Comparison of ENCODE assay signal across 13 mouse cellular contexts in genomic region chr5:114699015-114699414, GRCm38 (mm10). TPM values are rescaled to one million over a fixed set of nuclear protein-coding genes. Genes with fewer than 3 reads are reported as not detected.
A peak's percentile ranks its signal among the peaks of the same experiment; 100 is the strongest.
DNase-seq lines count a peak whose midpoint lies in the region; ATAC-seq and TF ChIP-seq lines count a peak whose summit lies in the region.
"Had no signal": no experiment of that assay in that cellular context is flagged by ENCODE, and none has a peak within 500 bp of the region (broad histone marks: within the 10 kb centered on the region; RNA-seq: fewer than 3 reads in every experiment).

No protein-coding gene starts in this region.

- no peak overlapping the region for H3K4me3 ChIP-seq in bone marrow, adult 2 months (replicated peaks; ENCODE audit: control insufficient read depth, low read depth, low read length)
- H3K4me3 ChIP-seq in midbrain, embryonic 11.5 days (ENCODE audit: low read depth, low read length) = no peak overlapping the region
- H3K4me3 ChIP-seq: intestine, embryonic 15.5 days; midbrain, embryonic 10.5 days; neural tube, embryonic 13.5 days; stomach, embryonic 15.5 days had no signal

- H3K27me3 ChIP-seq in midbrain, embryonic 11.5 days (ENCODE audit: control insufficient read depth, insufficient read depth, low read length) = no peaks in the 10 kb centered on the region
- H3K27me3 ChIP-seq: intestine, embryonic 15.5 days; stomach, embryonic 15.5 days had no signal

- no peak overlapping the region for H3K9ac ChIP-seq in midbrain, embryonic 11.5 days (ENCODE audit: low read length)
- H3K9ac ChIP-seq: intestine, embryonic 15.5 days; neural tube, embryonic 13.5 days; stomach, embryonic 15.5 days had no signal

- no peak for TF ChIP-seq CTCF in bone marrow, adult 2 months (IDR thresholded peaks at IDR 0.05; ENCODE audit: control insufficient read depth, insufficient read depth, low read length)

- TF ChIP-seq POLR2A in bone marrow, adult 2 months (IDR thresholded peaks at IDR 0.05; ENCODE audit: borderline replicate concordance, control insufficient read depth, low read depth, low read length) = no peak

- DNase-seq in heart, adult 8-10 months (ENCODE audit: low spot score) = peak; percentile 52
- no peak for DNase-seq in heart, postnatal 4 days
- peak; percentile 34 to 42 for DNase-seq in B cell, adult 2 months
- peak; percentile 64 for DNase-seq in lung, postnatal 25 days (ENCODE audit: low spot score)
- no peak for DNase-seq in cerebellum, adult 8-10 months
- no peak for DNase-seq in Muller cell, postnatal 12 days (ENCODE audit: inconsistent ontology term)
- DNase-seq in midbrain, embryonic 11.5 days (ENCODE audit: low spot score, missing footprints) = no peak
- DNase-seq: embryo, embryonic 11 days had no signal

- H3K9me3 ChIP-seq in midbrain, embryonic 11.5 days (ENCODE audit: control insufficient read depth, low read length) = no peaks in the 10 kb centered on the region
- H3K9me3 ChIP-seq: intestine, embryonic 15.5 days; midbrain, embryonic 10.5 days; neural tube, embryonic 13.5 days; stomach, embryonic 15.5 days had no signal

- WGBS in bone marrow, adult 2 months = 16% methylated on average over 7 of the region's 7 CpGs
- whole genome bisulfite sequencing in midbrain, embryonic 11.5 days = 82% methylated on average over 7 of the region's 7 CpGs

- H3K27ac ChIP-seq in bone marrow, adult 2 months (ENCODE audit: control insufficient read depth, insufficient read depth, low read depth, low read length, poor library complexity) = peak overlapping the region; percentile 9; the same call in 1 of the 2 replicates
- H3K27ac ChIP-seq in midbrain, embryonic 11.5 days (ENCODE audit: low read depth, low read length) = no peak overlapping the region
- H3K27ac ChIP-seq: intestine, embryonic 15.5 days; midbrain, embryonic 10.5 days; neural tube, embryonic 13.5 days; stomach, embryonic 15.5 days had no signal

- no peak for ATAC-seq in midbrain, embryonic 11.5 days (ENCODE audit: low FRiP score)
- ATAC-seq: intestine, embryonic 15.5 days had no signal

- no peak overlapping the region for H3K4me2 ChIP-seq in midbrain, embryonic 11.5 days
- H3K4me2 ChIP-seq: intestine, embryonic 15.5 days; neural tube, embryonic 13.5 days; stomach, embryonic 15.5 days had no signal

- no peaks in the 10 kb centered on the region for H3K36me3 ChIP-seq in midbrain, embryonic 11.5 days (ENCODE audit: control insufficient read depth, insufficient read depth, low read length)
- H3K36me3 ChIP-seq: intestine, embryonic 15.5 days; midbrain, embryonic 10.5 days; neural tube, embryonic 13.5 days; stomach, embryonic 15.5 days had no signal

- H3K4me1 ChIP-seq in bone marrow, adult 2 months (ENCODE audit: control insufficient read depth, insufficient read depth, low read length) = peaks cover 2% of the 10 kb centered on the region; the same call in 1 of the 2 replicates
- H3K4me1 ChIP-seq in midbrain, embryonic 11.5 days (ENCODE audit: control insufficient read depth, insufficient read depth, low read length) = no peaks in the 10 kb centered on the region
- H3K4me1 ChIP-seq: intestine, embryonic 15.5 days; midbrain, embryonic 10.5 days; neural tube, embryonic 13.5 days; stomach, embryonic 15.5 days had no signal

RNA-seq across cellular contexts. Expression of gene Gltp, which starts 8.2 kb away (rescaled TPM):
- 10 to 100 TPM; 18.4 to 19.2 (median 18.5) TPM for total RNA-seq in heart, adult 8-10 months (2022)
- 10 to 100 TPM; 24.4 to 26.8 TPM for total RNA-seq in heart, postnatal 4 days (2021)
- 28.3 and 33.5 TPM in 2 replicates for polyA plus RNA-seq in bone marrow, adult 2 months (2011; ENCODE audit: insufficient read depth, insufficient read length, low replicate concordance, missing spikeins)
- polyA plus RNA-seq in midbrain, embryonic 11.5 days (2014; fragmentation: Nextera tagmentation; extraction: Ambion mirVana) = 63.8 and 67.1 TPM in 2 replicates

RNA-seq across cellular contexts. Expression of gene Tchp, which starts 8.5 kb away (rescaled TPM):
- total RNA-seq in heart, adult 8-10 months (2022) = 1 to 10 TPM; 4.2 to 5.0 (median 4.9) TPM
- total RNA-seq in heart, postnatal 4 days (2021) = 1 to 10 TPM; 5.3 to 6.8 TPM
- 15.5 and 23.5 TPM in 2 replicates for polyA plus RNA-seq in bone marrow, adult 2 months (2011; ENCODE audit: insufficient read depth, insufficient read length, low replicate concordance, missing spikeins)
- polyA plus RNA-seq in midbrain, embryonic 11.5 days (2014; fragmentation: Nextera tagmentation; extraction: Ambion mirVana) = 13.7 and 17.4 TPM in 2 replicates

RNA-seq across cellular contexts. Expression of gene Trpv4, which starts 40.8 kb away (rescaled TPM):
- 1 to 10 TPM; 3.2 to 6.5 (median 4.9) TPM for total RNA-seq in heart, adult 8-10 months (2022)
- total RNA-seq in heart, postnatal 4 days (2021) = 1 to 10 TPM; 2.8 to 3.1 TPM
- 1.3 and 5.0 TPM in 2 replicates for polyA plus RNA-seq in bone marrow, adult 2 months (2011; ENCODE audit: insufficient read depth, insufficient read length, low replicate concordance, missing spikeins)
- polyA plus RNA-seq in midbrain, embryonic 11.5 days (2014; fragmentation: Nextera tagmentation; extraction: Ambion mirVana) = 0.26 TPM in 1 of 2 replicates, not detected in the other

Comparison
In these comparisons a context has a peak if more than half of its experiments do, and no peak if none do; other contexts are left out.
1. DNase-seq: peak in heart, adult 8-10 months (single experiment), B cell, adult 2 months (2 of 2) and lung, postnatal 25 days (single experiment); none in heart, postnatal 4 days (single experiment), cerebellum, adult 8-10 months (single experiment), Muller cell, postnatal 12 days (single experiment) and midbrain, embryonic 11.5 days (single experiment).